Mouse (Mus musculus): ENCODE results near the gene Adamts20. TPM values are rescaled to one million over a fixed set of nuclear protein-coding genes. Genes with fewer than 3 reads are reported as not detected.

Adamts20 gene
- polyA plus RNA-seq, 1 experiment from 2014 or later = 10.3 TPM

DNA sequence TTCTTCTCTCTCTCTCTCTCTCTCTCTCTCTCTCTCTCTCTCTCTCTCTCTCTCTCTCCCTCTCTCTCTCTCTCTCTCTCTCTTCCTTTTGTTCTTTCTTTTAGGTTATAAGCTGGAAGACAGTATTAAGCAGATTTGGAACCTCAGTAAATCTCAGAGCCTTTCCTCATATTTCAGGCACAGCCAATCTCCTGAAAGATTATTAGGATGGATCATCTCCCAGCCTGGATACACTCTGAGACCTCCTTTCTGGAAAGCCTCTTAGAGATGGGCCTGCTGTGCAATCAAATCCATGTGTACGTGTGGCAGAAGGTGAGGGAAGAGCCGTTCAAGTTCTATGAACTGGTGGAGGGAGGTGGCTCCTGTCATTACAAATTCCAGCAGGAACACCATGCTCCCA, 220.9 kb downstream of the Adamts20 start:
- 55% methylated on average over 2 of the region's 2 CpGs for WGBS
- DNase-seq (ENCODE audit: low spot score) (no peak), ATAC-seq (ENCODE audit: insufficient read depth, low FRiP score, low TSS enrichment) (no peak)
- H3K9me3 ChIP-seq (ENCODE audit: control insufficient read depth, low read length) = no peaks in the 10 kb centered on the region
- H3K27me3 ChIP-seq (ENCODE audit: control insufficient read depth, insufficient read depth, low read length) = no peaks in the 10 kb centered on the region
- no peaks in the 10 kb centered on the region for H3K4me1 ChIP-seq (ENCODE audit: control insufficient read depth, insufficient read depth, low read length)
- H3K4me3 ChIP-seq (ENCODE audit: low read depth, low read length) = no peak overlapping the region
- H3K27ac ChIP-seq (ENCODE audit: low read depth, low read length) = no peak overlapping the region
- no peak overlapping the region for H3K4me2 ChIP-seq (ENCODE audit: low read depth)
- no peak overlapping the region for H3K9ac ChIP-seq (ENCODE audit: low read length)
- no peaks in the 10 kb centered on the region for H3K36me3 ChIP-seq (ENCODE audit: control insufficient read depth, insufficient read depth, low read length)

DNA sequence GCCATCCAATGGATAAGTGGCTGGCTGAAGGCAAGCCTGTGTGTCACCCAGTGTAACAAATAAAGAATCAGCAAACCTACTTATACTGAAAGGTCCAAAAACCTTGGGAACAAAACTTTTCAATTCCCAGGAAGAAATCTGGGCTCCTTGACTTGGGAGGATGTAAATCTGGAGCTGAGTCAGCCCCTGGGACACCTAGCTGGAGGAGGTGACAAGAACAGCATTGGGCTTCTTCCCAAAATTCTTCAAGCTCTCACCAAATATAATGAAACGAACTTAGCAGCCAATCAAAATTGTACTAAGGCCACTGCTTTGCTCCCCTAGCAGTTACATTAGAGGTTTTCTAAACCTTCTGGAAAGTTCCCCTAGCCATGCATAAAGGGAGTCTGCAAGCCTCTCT, 223.1 kb downstream of the Adamts20 start:
- ATAC-seq (ENCODE audit: insufficient read depth, low FRiP score, low TSS enrichment) = no peak
- H3K9me3 ChIP-seq (ENCODE audit: control insufficient read depth, low read length) = no peaks in the 10 kb centered on the region
- H3K27ac ChIP-seq (ENCODE audit: low read depth, low read length) = no peak overlapping the region
- H3K4me1 ChIP-seq (ENCODE audit: control insufficient read depth, insufficient read depth, low read length) = no peaks in the 10 kb centered on the region
- H3K4me2 ChIP-seq (ENCODE audit: low read depth) = no peak overlapping the region
- no peak overlapping the region for H3K9ac ChIP-seq (ENCODE audit: low read length)
- H3K36me3 ChIP-seq (ENCODE audit: control insufficient read depth, insufficient read depth, low read length) = no peaks in the 10 kb centered on the region
- 94% methylated on average over 1 of the region's 1 CpGs for WGBS
- no peak overlapping the region for H3K4me3 ChIP-seq (ENCODE audit: low read depth, low read length)
- no peaks in the 10 kb centered on the region for H3K27me3 ChIP-seq (ENCODE audit: control insufficient read depth, insufficient read depth, low read length)
- DNase-seq (ENCODE audit: low spot score) = no peak

DNA sequence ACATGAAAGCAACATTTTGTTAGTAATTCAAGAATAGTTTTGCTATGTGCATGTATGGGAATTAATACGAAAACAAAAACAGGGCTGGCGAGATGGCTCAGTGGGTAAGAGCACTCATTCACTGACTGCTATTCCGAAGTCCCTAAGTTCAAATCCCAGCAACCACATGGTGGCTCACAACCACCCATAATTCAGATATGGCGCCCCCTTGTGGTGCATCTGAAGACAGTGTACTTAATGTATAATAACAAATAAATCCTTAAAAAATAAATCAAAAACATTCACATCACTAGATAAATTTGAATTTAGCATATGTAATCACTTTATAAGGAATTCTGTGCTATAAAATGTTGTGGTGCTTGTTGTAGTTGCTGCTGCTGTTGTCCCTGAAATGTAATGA, 225.6 kb downstream of the Adamts20 start:
- no peak for DNase-seq (ENCODE audit: low spot score)
- H3K4me1 ChIP-seq (ENCODE audit: control insufficient read depth, insufficient read depth, low read length) = no peaks in the 10 kb centered on the region
- no peak overlapping the region for H3K4me3 ChIP-seq (ENCODE audit: low read depth, low read length)
- no peak overlapping the region for H3K27ac ChIP-seq (ENCODE audit: low read depth, low read length)
- no peaks in the 10 kb centered on the region for H3K9me3 ChIP-seq (ENCODE audit: control insufficient read depth, low read length)
- H3K9ac ChIP-seq (ENCODE audit: low read length) = no peak overlapping the region
- H3K4me2 ChIP-seq (ENCODE audit: low read depth) = no peak overlapping the region
- H3K36me3 ChIP-seq (ENCODE audit: control insufficient read depth, insufficient read depth, low read length) = no peaks in the 10 kb centered on the region
- 86% methylated on average over 4 of the region's 4 CpGs for WGBS
- H3K27me3 ChIP-seq (ENCODE audit: control insufficient read depth, insufficient read depth, low read length) = no peaks in the 10 kb centered on the region
- ATAC-seq (ENCODE audit: insufficient read depth, low FRiP score, low TSS enrichment) = no peak

DNA sequence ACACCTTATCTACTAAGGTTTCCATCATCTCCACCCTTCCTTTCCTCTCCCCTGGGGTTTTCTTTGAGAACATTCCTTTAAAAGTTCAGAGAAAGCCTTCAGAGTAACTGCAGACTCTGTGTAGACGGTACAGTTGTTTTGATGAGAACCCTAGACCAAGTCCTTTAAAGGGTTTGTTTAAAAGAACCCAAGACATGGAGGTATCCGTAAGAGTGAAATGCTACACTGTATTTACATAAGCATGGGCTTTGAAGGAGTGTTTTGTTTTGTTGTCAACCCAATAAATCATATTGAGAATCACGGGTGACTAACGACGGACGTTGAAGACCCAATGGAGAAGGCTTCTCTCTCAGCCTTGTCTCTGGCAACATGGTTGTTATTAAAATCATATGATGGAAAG, 226.1 kb downstream of the Adamts20 start:
- no peak for ATAC-seq (ENCODE audit: insufficient read depth, low FRiP score, low TSS enrichment)

DNA sequence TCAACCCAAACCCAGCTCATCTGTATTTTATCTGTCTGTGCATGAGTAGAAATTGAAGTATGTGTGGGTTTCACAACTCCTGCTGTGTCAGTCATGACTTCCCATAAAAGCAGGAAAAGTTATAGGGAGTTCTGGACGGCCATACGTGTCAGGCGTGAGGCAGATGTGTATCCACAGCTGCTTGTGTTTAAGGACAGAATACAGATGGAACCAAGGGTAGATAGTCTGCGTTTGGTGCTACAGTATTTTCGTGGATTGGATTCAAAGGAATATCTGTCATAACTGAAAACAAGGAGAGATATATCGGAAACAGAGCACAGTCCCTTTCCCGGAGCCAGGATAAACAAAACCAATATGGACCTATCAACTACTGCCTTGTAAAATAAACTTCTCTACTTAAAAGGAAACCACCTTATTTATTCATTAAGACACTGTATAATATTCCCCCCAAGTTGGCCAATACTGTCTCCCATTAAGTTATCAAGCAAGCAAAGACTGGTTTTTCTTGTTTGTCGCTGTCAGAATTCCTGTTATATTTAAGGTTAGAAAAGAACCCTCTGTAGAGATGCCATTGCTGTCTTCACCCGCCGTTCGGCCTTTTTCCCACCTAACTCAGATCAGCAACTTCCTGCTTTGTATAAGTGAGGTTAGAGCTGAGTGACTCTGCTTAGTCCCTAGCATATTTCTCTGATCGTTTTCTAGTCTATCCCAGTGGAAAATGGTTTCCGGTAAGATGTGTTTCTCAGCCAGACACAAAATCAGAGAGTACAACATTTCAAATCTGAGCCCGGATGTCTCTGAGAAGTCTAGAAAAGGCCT, 227.0 kb downstream of the Adamts20 start:
- H3K9me3 ChIP-seq (ENCODE audit: control insufficient read depth, low read length) = no peaks in the 10 kb centered on the region
- H3K4me1 ChIP-seq (ENCODE audit: control insufficient read depth, insufficient read depth, low read length) = no peaks in the 10 kb centered on the region
- no peak overlapping the region for H3K4me2 ChIP-seq (ENCODE audit: low read depth)
- H3K9ac ChIP-seq (ENCODE audit: low read length) = no peak overlapping the region
- no peaks in the 10 kb centered on the region for H3K36me3 ChIP-seq (ENCODE audit: control insufficient read depth, insufficient read depth, low read length)
- ATAC-seq (ENCODE audit: insufficient read depth, low FRiP score, low TSS enrichment) (no peak), DNase-seq (ENCODE audit: low spot score) (no peak)
- H3K27me3 ChIP-seq (ENCODE audit: control insufficient read depth, insufficient read depth, low read length) = no peaks in the 10 kb centered on the region
- no peak overlapping the region for H3K27ac ChIP-seq (ENCODE audit: low read depth, low read length)
- 73% methylated on average over 14 of the region's 14 CpGs for WGBS
- no peak overlapping the region for H3K4me3 ChIP-seq (ENCODE audit: low read depth, low read length)

More for the DNA sequence above, 226.1 kb downstream of the Adamts20 start:
- H3K27me3 ChIP-seq (ENCODE audit: control insufficient read depth, insufficient read depth, low read length) = no peaks in the 10 kb centered on the region
- DNase-seq (ENCODE audit: low spot score) = no peak
- 57% methylated on average over 6 of the region's 6 CpGs for WGBS
- H3K36me3 ChIP-seq (ENCODE audit: control insufficient read depth, insufficient read depth, low read length) = no peaks in the 10 kb centered on the region
- no peaks in the 10 kb centered on the region for H3K9me3 ChIP-seq (ENCODE audit: control insufficient read depth, low read length)
- H3K4me1 ChIP-seq (ENCODE audit: control insufficient read depth, insufficient read depth, low read length) = no peaks in the 10 kb centered on the region
- no peak overlapping the region for H3K9ac ChIP-seq (ENCODE audit: low read length)
- H3K4me2 ChIP-seq (ENCODE audit: low read depth) = no peak overlapping the region
- no peak overlapping the region for H3K4me3 ChIP-seq (ENCODE audit: low read depth, low read length)
- no peak overlapping the region for H3K27ac ChIP-seq (ENCODE audit: low read depth, low read length)

DNA sequence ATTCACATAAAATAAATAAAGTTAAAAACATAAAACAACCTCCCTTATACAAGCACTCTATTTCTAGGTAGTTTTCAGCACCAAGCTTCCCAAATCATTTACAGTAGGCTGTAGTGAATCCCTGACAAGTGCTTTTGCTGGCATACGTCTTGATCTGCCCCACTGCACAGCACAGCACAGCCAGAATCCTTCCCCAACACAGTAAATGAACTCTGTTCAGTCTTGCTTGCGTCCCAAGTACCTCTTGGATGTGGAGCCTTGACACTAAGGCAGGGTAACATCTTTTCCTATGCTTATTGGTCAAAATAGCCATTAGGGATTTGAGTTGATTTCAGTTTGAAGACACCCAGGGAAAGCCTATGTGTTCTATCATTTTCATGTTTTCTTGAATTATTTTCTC, 228.5 kb downstream of the Adamts20 start:
- WGBS = 92% methylated on average over 2 of the region's 2 CpGs
- DNase-seq (ENCODE audit: low spot score) (no peak), ATAC-seq (ENCODE audit: insufficient read depth, low FRiP score, low TSS enrichment) (no peak)

DNA sequence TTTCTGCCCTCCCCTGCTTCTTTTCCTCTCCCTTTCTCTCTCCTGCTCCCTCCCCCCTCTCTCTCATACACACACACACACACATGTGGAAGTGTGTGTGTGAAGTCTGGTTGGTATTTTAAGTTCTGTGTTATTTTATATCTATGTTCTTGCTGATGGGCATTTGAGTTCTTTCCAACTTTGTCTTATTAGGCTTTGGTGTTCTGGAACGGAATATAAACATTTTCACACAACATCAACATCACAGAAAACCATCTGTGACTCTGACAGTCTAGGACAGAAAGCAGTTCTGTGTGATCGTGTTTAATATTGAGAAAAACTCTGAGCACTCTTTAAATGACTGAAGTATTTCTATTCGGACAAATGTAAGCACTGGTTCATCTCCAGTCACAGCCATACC, 229.1 kb downstream of the Adamts20 start:
- Histone ChIP-seq H3K36me3 (ENCODE audit: control insufficient read depth, insufficient read depth, low read length) (no peaks in the 10 kb centered on the region), H3K9me3 (ENCODE audit: control insufficient read depth, low read length) (no peaks in the 10 kb centered on the region), H3K4me2 (ENCODE audit: low read depth) (no peak overlapping the region), H3K9ac (ENCODE audit: low read length) (no peak overlapping the region), H3K4me3 (ENCODE audit: low read depth, low read length) (no peak overlapping the region), H3K4me1 (ENCODE audit: control insufficient read depth, insufficient read depth, low read length) (no peaks in the 10 kb centered on the region), H3K27me3 (ENCODE audit: control insufficient read depth, insufficient read depth, low read length) (no peaks in the 10 kb centered on the region), H3K27ac (ENCODE audit: low read depth, low read length) (no peak overlapping the region)
- DNase-seq (ENCODE audit: low spot score) (no peak), ATAC-seq (ENCODE audit: insufficient read depth, low FRiP score, low TSS enrichment) (no peak)
- WGBS = 90% methylated on average over 3 of the region's 3 CpGs

More for the DNA sequence above, 228.5 kb downstream of the Adamts20 start:
- Histone ChIP-seq H3K4me2 (ENCODE audit: low read depth) (no peak overlapping the region), H3K36me3 (ENCODE audit: control insufficient read depth, insufficient read depth, low read length) (no peaks in the 10 kb centered on the region), H3K27ac (ENCODE audit: low read depth, low read length) (no peak overlapping the region), H3K9me3 (ENCODE audit: control insufficient read depth, low read length) (no peaks in the 10 kb centered on the region), H3K27me3 (ENCODE audit: control insufficient read depth, insufficient read depth, low read length) (no peaks in the 10 kb centered on the region), H3K9ac (ENCODE audit: low read length) (no peak overlapping the region), H3K4me3 (ENCODE audit: low read depth, low read length) (no peak overlapping the region), H3K4me1 (ENCODE audit: control insufficient read depth, insufficient read depth, low read length) (no peaks in the 10 kb centered on the region)

DNA sequence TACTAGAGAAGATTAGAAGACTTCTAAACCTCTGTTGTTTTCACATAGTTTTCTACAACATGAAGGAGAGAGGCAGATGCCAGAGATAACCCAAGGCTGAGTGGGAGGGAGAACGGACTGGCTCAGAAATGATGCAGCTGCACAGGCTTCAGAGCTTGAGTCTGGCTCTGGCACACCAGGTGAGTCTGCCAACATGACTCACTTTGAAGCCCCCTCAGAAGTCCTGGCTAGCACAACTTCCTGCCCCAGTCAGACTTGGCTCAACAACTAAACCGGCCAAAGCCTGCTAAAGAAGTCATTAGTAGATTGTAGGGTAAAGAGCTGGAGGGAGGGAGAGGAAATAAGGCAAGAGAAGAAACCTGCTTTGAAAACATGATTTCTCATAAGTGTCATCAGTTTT, 230.0 kb downstream of the Adamts20 start:
- Histone ChIP-seq H3K27me3 (ENCODE audit: control insufficient read depth, insufficient read depth, low read length) (no peaks in the 10 kb centered on the region), H3K4me1 (ENCODE audit: control insufficient read depth, insufficient read depth, low read length) (no peaks in the 10 kb centered on the region), H3K9me3 (ENCODE audit: control insufficient read depth, low read length) (no peaks in the 10 kb centered on the region), H3K36me3 (ENCODE audit: control insufficient read depth, insufficient read depth, low read length) (no peaks in the 10 kb centered on the region), H3K4me2 (ENCODE audit: low read depth) (no peak overlapping the region), H3K4me3 (ENCODE audit: low read depth, low read length) (no peak overlapping the region), H3K27ac (ENCODE audit: low read depth, low read length) (no peak overlapping the region), H3K9ac (ENCODE audit: low read length) (no peak overlapping the region)
- ATAC-seq (ENCODE audit: insufficient read depth, low FRiP score, low TSS enrichment) (no peak), DNase-seq (ENCODE audit: low spot score) (no peak)
- 91% methylated on average over 2 of the region's 2 CpGs for WGBS

DNA sequence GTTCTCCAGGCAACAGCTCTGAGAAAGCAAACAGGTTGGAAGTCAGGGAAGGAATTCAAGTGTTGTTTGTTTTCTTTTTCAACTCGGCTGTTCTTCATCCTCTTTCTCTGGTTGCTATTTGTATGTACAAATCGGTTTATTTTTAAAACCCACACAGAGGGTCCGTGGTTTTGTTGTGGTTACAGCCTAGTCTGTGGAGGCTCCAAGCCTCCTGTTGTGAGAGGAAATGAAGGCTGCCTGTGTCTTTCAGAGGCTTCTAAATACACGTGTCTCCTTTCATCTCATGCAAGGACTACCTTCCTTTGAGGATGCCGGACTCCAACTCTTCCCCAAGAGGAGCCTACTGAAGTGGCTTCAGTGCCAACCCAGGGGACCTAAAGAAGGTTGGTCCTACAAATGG, 234.0 kb downstream of the Adamts20 start:
- H3K27ac ChIP-seq (ENCODE audit: low read depth, low read length) = no peak overlapping the region
- H3K36me3 ChIP-seq (ENCODE audit: control insufficient read depth, insufficient read depth, low read length) = no peaks in the 10 kb centered on the region
- no peak for DNase-seq (ENCODE audit: low spot score)
- H3K4me3 ChIP-seq (ENCODE audit: low read depth, low read length) = no peak overlapping the region
- WGBS = 55% methylated on average over 5 of the region's 5 CpGs
- H3K4me2 ChIP-seq (ENCODE audit: low read depth) = no peak overlapping the region
- no peaks in the 10 kb centered on the region for H3K27me3 ChIP-seq (ENCODE audit: control insufficient read depth, insufficient read depth, low read length)
- no peak overlapping the region for H3K9ac ChIP-seq (ENCODE audit: low read length)
- ATAC-seq (ENCODE audit: insufficient read depth, low FRiP score, low TSS enrichment) = no peak
- no peaks in the 10 kb centered on the region for H3K4me1 ChIP-seq (ENCODE audit: control insufficient read depth, insufficient read depth, low read length)
- H3K9me3 ChIP-seq (ENCODE audit: control insufficient read depth, low read length) = no peaks in the 10 kb centered on the region

Data from neural tube, embryonic 11.5 days (tissue).